Mouse (Mus musculus): Measurements from ENCODE around the gene Zc3h12d.

DNA sequence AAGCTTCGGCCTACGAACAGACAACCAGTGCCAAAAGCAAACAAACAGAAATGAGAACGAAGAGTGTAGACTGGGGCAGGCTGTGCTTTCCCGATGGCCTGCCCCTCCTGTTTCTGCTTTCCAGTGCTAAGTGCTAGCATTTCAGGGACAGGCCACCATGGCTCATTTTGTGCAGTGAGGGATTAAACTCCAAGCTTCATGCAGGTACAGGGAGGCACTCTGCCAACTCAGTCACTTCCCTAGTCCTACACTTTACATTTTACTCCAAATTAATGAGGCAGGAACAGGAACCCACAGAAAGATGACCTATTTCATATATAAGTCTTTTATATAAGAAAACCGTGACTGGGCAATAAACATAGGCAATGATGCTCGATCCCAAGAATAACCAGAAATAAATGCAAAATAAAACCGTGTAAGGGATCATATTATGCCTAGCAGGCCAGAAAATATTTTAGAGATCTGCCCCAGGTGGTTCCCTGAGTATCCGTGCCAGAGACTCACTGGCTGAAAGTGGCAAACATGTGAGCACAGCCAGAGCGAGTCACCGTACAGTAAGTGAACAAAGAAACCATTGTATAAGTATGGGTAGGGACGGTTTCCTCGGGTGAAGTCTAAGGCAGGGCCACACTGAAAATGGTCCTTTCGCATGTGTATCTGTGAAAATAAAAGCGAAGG lies 29.1 kb downstream of the Zc3h12d start:
- TF ChIP-seq CTCF (IDR thresholded peaks at IDR 0.05; ENCODE audit: insufficient read depth, low read length) (no peak), POLR2A (IDR thresholded peaks at IDR 0.05; ENCODE audit: borderline replicate concordance, extremely low read depth, low read depth, low read length) (no peak)
